Mouse (Mus musculus) midbrain, embryonic 10.5 days (tissue): ENCODE measurements around the gene Arsk. TPM values are rescaled to one million over a fixed set of nuclear protein-coding genes. Genes with fewer than 3 reads are reported as not detected.
A peak's percentile ranks its signal among the peaks of the same experiment; 100 is the strongest.

ENCODE experiments used
- DNase-seq: peaks from one replicate; pipeline ENCODE4 v3.0.0-alpha.2; 2017; ENCODE audit warnings: low spot score
- H3K27ac ChIP-seq: fragments of 300-500 bp; sonication (generic); replicated peaks from 2 replicates; pipeline ENCODE4 v1.5.1; 2016; ENCODE audit warnings: mild to moderate bottlenecking
- H3K27me3 ChIP-seq: fragments of 300-500 bp; sonication (generic); 2 replicates; pipeline ENCODE4 v1.6.1; 2016; ENCODE audit warnings: low read depth, mild to moderate bottlenecking; ENCODE audit not compliant: poor library complexity, severe bottlenecking
- H3K36me3 ChIP-seq: fragments of 300-500 bp; sonication (generic); 2 replicates; pipeline ENCODE4 v1.6.1; 2016; ENCODE audit warnings: mild to moderate bottlenecking, moderate library complexity
- H3K4me1 ChIP-seq: fragments of 300-500 bp; sonication (generic); 2 replicates; pipeline ENCODE4 v1.6.1; 2016
- H3K4me3 ChIP-seq: fragments of 300-500 bp; sonication (generic); 2 replicates; pipeline ENCODE4 v1.5.1; 2016; ENCODE audit warnings: mild to moderate bottlenecking, moderate library complexity
- H3K9me3 ChIP-seq: fragments of 300-500 bp; sonication (generic); replicated peaks from 2 replicates; pipeline ENCODE4 v1.6.1; 2016; ENCODE audit warnings: mild to moderate bottlenecking
- WGBS: fragments of 180-500 bp; shearing (Covaris S2); methylation state at CpG from one replicate; pipeline ENCODE4 v1.1.7; 2016; 5-methylcytosine and 5-hydroxymethylcytosine counted together
- polyA plus RNA-seq: library from polyadenylated mRNA; unstranded; fragments of >200 nt; fragmentation: Nextera tagmentation; extraction: Ambion mirVana; gene quantifications from 2 replicates; pipeline ENCODE4 v1.2.1, GENCODE M21; 2016

The Arsk gene
- polyA plus RNA-seq, 1 experiment from 2014 or later, result 6.0 TPM

DNA sequence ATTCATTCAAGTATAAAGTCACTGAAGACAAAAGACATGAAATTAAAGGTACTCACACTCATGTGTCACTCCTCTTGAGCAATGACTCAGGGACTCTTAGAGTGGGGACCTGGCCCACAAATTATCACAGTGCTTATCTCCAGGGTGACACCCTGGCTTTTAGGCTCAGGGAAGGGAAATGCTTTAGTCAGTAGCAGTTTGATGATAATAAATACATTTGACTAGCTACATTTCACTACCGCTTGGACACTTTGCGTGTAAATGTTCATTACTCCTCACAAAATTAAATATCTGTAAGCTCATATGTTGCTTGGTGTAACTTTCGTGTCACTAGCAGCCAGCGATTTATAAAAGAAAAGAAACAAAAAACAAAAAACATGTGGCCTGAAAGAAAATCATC lies 81.0 kb downstream of the Arsk start:
- H3K27ac ChIP-seq, result peak overlapping the region; percentile 95
- DNase-seq, result no peak
- WGBS, result 82% methylated on average over 4 of the region's 4 CpGs

DNA sequence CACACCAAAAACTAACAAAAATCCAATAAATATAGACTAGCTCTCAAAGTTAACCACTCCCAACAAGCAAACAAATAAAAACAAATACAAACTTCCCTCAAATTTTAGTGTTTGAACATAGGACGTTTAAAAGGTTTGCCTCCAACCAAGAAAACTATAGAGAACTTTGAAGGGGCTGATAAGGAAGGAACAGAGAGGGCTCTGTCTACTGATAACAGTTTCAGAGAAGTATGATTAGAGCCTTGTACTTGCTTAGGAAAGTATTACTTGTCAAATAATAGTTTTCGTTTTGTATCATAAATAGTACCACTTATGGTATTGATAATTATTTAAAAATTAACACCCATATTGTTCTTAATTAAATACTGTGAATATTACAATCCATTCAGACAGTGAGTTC lies 83.9 kb downstream of the Arsk start:
- no peak overlapping the region for H3K4me3 ChIP-seq
- no peak overlapping the region for H3K27ac ChIP-seq
- H3K36me3 ChIP-seq, result no peaks in the 10 kb centered on the region
- no peaks in the 10 kb centered on the region for H3K27me3 ChIP-seq
- 81% methylated on average over 2 of the region's 2 CpGs for WGBS
- DNase-seq, result no peak
- peaks cover 15% of the 10 kb centered on the region for H3K4me1 ChIP-seq
- no peaks in the 10 kb centered on the region for H3K9me3 ChIP-seq

More for the DNA sequence above, 81.0 kb downstream of the Arsk start:
- Histone ChIP-seq H3K36me3 (no peaks in the 10 kb centered on the region), H3K9me3 (no peaks in the 10 kb centered on the region), H3K4me3 (peak overlapping the region; percentile 80), H3K4me1 (peaks cover 15% of the 10 kb centered on the region), H3K27me3 (no peaks in the 10 kb centered on the region)

Other genes with a start within 250 kb of the Arsk start
- 43.0 and 47.7 TPM in 2 replicates for gene Rhobtb3, start 154.7 kb downstream of the Arsk start, polyA plus RNA-seq
- gene Spata9, start 131.5 kb downstream of the Arsk start, polyA plus RNA-seq, result 0.43 and 0.52 TPM in 2 replicates
- gene Rfesd, start 79.9 kb downstream of the Arsk start, polyA plus RNA-seq, result 19.7 and 26.5 TPM in 2 replicates
- 0.55 and 0.60 TPM in 2 replicates for gene Gpr150, start 41.7 kb downstream of the Arsk start, polyA plus RNA-seq
- 11.9 and 12.3 TPM in 2 replicates for gene Ttc37, start 74 bp upstream of the Arsk start, polyA plus RNA-seq
- gene Fam81b, start 206.4 kb upstream of the Arsk start, polyA plus RNA-seq, result 0.26 TPM in 1 of 2 replicates, not detected in the other